Mouse (Mus musculus): ENCODE results near the gene Ccdc170.

DNA sequence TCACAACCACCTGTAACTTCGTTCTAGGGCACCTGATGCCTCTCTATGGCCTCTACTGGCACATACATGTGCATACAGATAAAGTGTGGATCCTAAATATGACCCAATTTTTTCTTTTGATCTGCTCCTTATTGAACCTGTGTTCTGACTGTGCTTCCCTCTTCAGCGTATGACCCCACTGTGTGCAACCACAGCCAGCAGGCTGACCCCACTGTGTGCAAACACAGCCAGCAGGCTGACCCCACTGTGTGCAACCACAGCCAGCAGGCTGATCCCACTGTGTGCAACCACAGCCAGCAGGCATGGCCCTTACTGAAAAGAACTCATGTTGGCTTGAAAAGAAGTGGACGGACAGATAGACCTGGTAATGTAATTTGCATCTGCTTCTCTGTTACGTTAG, 120.2 kb downstream of the Ccdc170 start:
- TF ChIP-seq POLR2A (IDR thresholded peaks at IDR 0.05; ENCODE audit: low read depth, low read length) (no peak), CTCF (IDR thresholded peaks at IDR 0.05; ENCODE audit: extremely low read depth, insufficient read length, insufficient replicate concordance, low read depth, low read length) (no peak)

Data from small intestine, adult 2 months (tissue).